Mouse (Mus musculus): ENCODE results near the gene Tgfbr1.

Gene Tgfbr1

DNA sequence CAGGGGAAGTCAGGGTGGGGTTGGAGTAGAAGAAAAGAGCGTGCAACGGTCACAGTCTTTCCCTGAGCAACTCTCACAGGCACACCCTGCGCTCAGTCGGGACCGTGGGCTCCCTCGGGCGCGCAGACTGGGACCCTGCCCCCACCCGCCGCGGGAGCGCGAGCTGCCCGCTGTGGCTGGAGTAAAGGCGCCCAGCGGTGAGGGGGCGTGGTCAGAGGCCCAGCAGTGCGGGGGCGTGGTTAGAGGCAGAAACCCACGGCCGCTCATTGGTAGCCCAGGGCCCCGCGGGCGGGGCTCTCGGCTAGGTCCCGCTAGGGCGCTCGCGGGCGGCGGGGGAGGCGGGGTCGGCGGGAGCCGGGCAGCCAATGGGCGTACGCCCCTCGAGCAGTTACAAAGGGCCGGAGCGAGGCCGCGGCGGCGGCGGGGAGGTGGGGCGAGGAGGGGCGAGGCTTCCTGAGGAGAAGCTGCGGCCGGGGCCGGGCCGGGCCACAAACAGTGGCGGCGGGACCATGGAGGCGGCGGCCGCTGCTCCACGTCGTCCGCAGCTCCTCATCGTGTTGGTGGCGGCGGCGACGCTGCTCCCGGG, at the start of gene Tgfbr1:
TSS of gene Tgfbr1 (plus strand) at position 420 of the 586 bp plus-strand sequence.
- in situ Hi-C loops (cut with MboI; ENCODE audit: low sequenced_read_pairs), result loop anchor here (5.0 kb wide), 1 partner anchor 101 kb away; no protein-coding TSS in a partner anchor

DNA sequence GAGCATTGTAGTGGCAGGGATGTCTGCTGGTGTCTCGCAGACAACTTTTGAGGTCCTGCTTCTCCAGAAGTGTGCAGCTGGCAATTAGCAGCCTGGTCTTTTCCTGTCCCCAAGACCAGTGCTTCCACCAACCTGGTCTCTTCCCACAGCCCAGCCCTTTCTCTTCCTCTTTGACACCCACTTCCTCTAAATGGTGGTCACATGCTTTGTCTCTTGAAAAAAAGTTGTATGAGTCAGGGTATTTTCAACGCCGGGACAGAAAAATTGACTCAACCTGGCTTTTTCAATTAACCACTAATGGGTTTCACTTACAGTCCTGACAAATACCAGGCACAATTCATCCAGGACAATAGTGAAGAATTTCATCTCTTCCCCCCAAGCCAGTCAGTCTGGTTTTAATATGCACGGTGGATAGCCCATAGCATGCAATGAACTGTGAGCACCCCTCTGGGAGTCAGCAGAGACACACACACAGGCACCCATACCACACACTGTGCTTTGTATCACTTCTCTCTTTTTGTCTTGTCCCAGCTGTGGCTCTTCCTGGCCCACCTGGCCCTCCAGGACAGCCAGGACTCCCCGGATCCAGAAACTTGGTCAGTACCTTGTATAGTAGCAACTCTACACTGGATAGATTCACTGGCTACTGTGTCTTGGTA, 49.6 kb upstream of the Tgfbr1 start:
- in situ Hi-C loops (cut with MboI; ENCODE audit: low sequenced_read_pairs), result no loop called here

DNA sequence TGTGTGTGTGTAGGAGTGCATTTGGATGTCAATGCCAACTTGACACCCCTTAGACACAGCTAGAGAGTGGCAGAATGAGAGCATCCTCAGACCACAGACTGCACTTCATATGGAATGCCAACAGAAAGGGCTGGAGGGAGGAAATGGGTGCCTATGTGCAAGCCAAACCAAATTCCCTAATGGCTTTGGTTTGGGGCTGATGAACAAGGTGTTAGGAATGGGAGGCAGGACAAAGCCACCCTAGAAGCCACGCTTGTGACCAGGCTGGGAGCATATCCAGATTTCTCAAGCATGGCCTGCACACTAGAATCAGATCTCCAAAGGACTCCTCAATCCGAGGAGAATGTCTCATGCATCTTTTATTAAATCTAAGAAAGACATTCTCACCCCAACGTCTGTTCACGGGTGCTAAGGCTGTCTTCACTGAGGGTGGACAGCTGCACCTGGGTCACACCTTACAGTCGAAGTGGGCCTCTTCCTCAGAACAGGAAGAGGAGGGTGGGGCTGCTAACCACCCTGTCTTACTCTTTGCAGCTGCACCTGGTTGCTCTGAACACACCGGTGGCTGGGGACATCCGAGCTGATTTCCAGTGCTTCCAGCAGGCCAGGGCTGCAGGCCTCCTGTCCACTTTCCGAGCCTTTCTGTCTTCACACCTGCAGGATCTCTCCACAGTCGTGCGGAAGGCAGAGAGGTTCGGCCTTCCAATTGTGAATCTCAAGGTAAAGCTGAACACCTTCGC, 43.0 kb upstream of the Tgfbr1 start:
- in situ Hi-C loops (cut with MboI; ENCODE audit: low sequenced_read_pairs), result no loop called here

DNA sequence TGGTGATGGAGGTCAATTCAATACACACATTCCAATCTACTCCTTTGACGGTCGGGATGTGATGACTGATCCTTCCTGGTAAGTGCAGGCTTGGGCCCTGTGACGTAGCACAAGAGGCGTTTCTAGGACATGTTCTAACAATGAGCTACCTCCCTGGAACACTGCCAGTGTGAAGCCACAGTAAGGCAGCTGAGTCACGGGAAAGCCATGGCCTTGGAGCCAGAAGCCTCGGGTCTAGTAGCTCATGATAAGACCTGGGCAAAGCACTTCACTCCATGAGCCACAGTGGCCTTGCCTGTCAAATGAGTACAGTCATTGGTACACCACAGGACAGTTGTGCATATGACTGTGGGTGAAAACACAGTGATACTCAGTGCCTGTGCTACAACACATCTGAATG, 42.2 kb upstream of the Tgfbr1 start:
- in situ Hi-C loops (cut with MboI; ENCODE audit: low sequenced_read_pairs), result no loop called here

DNA sequence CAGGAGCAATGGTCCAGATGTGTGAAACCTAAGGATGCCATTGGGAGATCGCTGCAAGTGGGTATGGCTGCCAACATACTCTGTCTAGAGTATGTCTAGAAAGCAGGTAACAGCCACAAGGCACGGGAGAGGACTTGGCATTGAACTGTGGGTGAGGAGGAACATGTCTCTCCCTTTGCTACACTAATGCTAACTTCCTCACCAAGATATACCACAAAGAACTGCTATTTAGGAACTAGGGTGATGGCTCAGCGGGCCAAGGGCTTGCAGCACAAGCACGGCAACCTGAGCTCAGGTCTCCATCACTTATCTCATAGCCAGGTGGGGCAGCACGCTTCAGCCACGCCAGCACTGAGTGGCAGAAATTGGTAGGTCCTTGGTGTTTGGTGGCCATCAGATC, 41.6 kb upstream of the Tgfbr1 start:
- in situ Hi-C loops (cut with MboI; ENCODE audit: low sequenced_read_pairs), result no loop called here

DNA sequence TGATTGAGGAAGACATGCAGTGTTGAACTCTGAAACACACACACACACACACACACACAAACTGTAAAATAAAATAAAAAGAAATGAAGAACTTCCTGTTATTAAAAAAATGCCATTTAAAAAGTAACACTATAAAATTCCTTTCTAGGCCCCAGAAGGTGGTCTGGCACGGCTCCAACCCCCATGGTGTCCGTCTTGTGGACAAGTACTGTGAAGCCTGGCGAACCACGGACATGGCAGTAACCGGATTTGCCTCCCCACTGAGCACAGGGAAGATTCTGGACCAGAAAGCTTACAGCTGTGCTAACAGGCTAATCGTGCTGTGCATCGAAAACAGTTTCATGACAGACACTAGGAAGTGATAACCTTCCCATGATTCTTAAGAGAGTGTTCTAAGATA, 41.1 kb upstream of the Tgfbr1 start:
- in situ Hi-C loops (cut with MboI; ENCODE audit: low sequenced_read_pairs), result no loop called here

DNA sequence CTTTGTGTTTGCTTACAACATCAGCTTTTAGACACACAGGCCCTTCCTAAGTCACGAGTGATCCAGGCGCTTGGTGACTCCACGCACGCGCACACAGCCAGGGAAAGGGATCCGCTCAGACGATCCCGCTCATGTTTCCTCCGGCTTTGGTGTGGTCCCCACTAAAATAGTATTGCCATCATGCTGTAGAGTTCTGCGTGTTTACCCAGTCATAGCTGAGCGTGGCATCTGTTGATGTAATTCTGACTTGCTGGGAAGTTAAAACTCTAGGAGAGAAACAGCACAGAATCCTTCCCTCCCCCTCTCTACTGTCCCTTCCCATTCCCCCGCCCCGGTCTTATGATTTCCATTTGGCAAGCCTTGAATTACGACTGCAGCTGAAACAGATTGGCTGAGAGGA, 40.3 kb upstream of the Tgfbr1 start:
- in situ Hi-C loops (cut with MboI; ENCODE audit: low sequenced_read_pairs), result no loop called here

DNA sequence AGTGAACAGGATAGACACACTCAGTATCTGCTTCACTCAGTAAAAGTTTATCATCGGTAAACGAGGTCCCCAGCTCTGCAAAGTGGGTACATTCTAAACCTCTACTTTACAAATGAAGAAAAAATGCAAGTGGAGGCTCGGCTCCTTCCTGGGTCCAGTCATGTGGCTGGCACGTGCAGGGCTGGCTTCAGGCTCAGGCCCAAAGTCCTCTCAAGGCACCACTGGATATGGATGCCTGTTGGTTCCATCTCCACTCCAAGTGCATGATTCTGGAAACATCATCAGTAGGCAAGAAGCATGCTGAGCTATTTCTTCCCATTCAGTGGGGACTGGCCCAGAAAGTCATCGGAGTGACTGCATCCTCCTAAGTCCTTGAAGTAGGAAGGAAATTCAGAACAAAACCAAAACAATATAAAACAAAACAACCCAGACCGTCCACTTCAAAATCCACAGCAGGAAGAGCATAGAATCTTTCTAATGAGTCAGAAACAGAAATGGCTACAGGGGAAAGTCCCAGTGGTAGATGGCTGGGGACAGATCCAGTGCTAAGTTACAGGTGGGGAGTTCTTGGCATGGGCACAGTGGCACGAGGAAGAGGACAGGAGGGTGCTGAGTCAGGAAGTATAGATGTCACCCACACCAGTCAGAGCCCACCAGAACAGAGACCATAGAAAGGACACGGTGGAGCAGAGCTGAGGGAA, 39.2 kb upstream of the Tgfbr1 start:
- in situ Hi-C loops (cut with MboI; ENCODE audit: low sequenced_read_pairs), result no loop called here

DNA sequence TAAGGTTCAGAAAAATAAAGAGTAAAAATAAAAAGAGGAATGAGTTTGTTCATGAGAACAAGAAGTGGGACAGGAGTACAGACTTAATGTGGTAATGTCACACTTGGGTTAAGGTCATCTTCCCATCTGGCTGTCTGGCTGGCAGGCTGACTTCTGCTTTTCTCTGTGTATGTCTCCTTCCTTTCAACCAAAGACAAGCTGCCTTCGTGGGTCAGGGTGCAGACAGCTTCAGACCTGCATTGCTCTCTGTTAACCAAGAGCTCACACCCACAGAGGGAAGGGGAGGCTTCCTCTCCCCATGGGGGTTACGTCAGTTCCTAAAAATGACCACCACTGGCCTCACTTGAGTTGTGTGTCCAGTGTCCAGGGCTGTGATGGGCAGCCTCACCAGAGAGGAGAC, 37.6 kb upstream of the Tgfbr1 start:
- in situ Hi-C loops (cut with MboI; ENCODE audit: low sequenced_read_pairs), result no loop called here

DNA sequence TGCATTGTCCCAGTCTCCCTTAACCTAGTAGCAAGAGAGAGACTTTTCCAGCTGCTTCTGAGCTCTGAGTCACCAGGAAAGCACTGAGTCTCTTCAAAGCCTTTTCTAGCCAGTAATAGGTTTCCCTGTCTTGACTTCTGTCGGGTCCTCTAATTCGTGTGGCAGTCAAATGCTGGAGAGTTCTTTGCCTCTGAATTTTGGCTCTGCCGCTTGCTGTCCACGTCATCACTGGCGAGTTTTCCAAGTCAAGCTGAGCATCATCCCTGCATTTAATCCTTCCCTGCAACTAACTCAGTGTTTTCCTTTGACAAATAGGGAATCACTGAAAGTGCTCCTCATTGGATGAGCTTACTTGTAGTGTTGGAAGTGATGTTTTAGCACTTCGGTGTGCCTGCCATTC, 36.6 kb upstream of the Tgfbr1 start:
- in situ Hi-C loops (cut with MboI; ENCODE audit: low sequenced_read_pairs), result no loop called here

DNA sequence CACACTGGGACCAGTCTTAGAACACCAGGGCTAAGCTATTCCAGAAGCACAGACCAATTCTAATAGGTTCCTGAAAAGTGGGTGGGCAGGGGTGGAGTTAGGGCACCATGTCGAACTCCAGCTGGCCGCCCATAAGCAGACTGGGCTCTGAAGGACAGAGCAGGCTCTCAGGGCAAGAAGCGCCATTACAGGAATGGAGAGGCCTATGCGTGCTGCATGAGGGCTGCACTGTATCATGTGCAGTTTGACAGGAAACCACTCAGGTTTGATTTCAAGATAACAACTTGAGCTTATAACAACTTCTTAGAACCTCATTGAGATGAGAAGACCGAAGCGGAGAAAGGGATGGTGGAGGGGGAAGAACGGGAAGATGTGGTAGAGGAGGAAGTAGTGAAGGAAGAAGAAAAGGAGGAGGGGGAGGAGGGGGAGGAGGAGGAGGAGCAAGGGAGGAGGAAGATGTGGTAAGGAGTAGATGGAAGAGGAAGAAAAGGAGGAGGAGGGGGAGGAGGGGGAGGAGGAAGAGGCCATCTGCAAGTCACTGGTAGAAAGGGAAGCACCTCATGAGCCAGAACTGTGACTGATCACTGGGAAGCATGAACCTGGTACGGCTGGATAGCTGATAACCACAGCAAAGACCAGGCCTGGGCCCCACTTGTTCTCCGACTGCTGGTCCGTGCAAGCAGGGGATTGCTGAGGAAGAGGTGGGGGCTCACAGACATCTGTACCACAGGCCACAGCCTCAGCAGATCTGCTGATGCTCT, 33.3 kb upstream of the Tgfbr1 start:
- in situ Hi-C loops (cut with MboI; ENCODE audit: low sequenced_read_pairs), result no loop called here

DNA sequence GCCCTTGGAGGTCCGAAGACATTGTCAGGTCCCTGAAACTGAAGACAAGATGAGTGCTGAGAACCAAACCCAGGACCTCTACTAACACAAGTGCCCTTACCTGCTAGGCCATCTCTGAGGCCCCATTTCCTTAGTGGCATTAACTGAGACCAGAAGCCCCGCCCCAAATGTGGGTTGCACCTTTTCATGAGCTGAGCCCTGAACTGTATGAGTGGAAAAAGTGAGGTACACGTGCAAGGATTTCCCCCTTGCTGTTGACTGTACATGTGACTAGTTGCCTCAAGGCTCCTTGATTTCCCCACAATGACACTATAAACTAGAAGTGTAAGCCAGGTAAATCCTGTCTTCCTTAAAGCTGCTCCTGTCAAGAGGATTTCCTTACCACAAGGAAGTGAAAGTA, 30.7 kb upstream of the Tgfbr1 start:
- in situ Hi-C loops (cut with MboI; ENCODE audit: low sequenced_read_pairs), result no loop called here

DNA sequence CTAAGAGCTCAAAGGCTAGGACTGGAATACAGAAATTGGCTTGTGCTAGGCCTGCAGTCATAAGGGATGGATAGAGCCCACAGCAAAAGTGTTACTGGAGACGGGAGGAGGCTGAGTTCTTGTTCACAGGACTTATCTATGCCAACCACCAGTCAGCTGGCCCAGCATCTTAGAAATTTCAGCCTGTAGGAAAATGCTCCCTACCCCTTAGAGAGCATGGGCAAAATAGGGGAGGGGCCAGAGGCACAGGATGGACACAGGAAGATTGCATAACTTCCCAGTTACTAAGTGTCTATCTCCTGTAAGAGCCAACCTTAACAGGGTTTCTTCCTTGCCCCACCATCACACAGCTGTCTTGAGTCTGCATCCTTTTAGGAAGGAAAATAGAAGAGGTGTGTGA, 28.8 kb upstream of the Tgfbr1 start:
- in situ Hi-C loops (cut with MboI; ENCODE audit: low sequenced_read_pairs), result no loop called here

DNA sequence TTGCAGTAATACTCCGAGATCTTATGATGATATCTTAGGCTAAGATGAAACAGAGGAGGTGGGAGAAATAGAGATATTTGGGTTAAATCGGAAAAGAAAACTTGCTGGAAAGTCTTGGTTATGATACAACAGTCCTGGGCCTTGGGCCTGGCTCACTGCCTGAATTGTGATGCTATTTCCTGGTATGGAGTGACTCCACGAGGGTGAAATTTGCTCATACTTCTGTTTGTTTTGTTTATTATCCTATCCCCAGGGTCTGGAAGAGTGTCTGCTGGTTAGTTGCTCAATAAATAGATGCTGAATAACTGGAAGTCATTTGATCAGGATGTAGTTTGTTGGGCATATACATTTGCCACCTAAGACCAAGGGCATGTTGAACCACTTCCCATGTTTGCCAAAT, 25.2 kb upstream of the Tgfbr1 start:
- in situ Hi-C loops (cut with MboI; ENCODE audit: low sequenced_read_pairs), result no loop called here

DNA sequence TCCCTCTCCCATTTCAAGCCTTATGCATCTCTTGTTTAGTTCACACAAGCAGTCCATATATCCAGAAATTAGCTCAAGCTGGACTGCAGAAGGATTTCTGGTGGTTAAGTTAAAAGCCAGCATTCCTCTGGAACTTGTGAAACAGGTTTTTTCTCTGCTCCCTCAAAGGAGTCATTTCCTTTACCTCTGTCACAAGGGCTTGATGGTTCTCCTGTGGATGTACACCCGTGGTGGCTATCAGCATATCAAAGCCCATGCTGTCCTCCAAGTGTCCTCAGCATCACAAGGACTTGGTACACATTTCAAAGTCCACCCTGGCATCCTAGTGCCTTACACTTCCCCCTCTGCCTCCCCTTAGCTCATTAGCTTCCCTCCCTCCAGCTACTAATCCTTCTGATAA, 23.7 kb upstream of the Tgfbr1 start:
- in situ Hi-C loops (cut with MboI; ENCODE audit: low sequenced_read_pairs), result no loop called here

DNA sequence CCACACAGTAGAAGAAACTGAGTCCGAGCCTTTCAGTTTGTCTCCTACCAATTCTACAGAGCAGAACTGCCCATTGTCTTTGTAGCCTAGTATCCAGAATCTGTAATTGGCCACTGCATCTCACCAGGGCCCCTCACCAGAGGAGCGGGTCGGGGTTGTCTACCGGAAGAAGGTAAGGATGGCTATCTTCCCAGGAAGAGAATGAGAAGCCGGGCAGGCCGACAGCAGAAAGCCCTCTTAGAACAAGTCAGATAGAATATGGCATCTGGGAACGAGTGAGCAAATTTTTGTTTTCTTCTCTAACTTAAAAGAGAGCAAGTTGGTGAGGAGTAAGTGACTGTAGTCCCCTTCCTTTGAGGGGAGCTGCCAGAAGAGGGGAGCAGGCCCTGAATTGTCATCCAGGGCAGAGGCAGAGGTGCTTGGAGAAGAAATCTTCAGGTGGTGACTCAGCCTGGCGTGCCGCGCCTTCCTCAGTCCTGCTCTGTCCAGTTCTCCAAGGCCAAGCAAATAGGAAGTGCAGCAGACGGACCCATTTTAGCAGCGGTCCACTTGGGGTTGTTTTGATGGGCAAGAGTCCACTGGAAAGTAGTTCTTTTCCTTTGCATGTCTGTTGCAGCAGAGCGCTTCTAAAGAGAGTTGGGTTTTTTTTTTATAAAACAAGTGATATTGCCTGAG, 22.5 kb upstream of the Tgfbr1 start:
- in situ Hi-C loops (cut with MboI; ENCODE audit: low sequenced_read_pairs), result no loop called here

DNA sequence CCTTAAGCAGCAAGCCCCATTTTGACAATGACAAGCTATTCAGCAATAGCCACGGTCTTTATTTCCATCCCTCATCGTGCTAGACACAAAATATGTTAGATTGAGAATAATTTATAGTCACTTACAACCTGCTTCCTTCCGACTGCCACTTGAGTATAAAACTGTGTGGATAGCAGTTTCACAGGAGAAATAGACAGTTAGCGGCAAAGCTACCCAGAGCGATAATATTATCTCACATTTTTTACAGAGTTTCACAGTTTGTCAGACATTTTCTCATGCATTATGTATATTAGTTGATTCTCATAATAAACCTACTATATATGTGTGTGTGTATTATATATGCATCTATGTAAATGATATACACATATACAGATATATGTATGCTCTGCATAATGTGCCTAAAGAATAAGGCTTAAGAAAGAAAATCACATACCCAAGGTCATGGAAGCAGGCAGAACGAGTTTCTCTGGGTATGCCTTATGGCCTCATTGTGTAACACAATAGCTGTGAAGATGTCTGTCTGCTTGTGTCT, 20.1 kb upstream of the Tgfbr1 start:
- in situ Hi-C loops (cut with MboI; ENCODE audit: low sequenced_read_pairs), result no loop called here

DNA sequence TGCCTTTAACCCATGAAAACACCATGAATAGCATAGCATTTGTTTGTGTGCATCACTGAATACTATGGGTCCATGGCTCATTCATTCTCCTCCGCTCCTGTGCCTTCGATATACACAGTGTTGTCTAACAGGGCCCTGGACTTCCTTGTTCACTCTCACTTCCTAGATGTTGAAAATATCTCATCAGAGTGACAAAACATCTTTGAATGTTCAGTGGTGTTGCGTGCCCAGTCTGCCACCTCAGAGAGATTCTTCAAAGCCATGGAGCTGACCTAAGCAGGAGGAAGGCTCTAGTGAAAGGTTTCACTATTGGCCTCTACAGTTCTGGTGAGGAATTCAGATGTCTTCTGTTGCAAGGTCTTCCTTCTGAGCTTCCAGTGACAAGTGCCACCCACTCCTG, 19.5 kb upstream of the Tgfbr1 start:
- in situ Hi-C loops (cut with MboI; ENCODE audit: low sequenced_read_pairs), result no loop called here

DNA sequence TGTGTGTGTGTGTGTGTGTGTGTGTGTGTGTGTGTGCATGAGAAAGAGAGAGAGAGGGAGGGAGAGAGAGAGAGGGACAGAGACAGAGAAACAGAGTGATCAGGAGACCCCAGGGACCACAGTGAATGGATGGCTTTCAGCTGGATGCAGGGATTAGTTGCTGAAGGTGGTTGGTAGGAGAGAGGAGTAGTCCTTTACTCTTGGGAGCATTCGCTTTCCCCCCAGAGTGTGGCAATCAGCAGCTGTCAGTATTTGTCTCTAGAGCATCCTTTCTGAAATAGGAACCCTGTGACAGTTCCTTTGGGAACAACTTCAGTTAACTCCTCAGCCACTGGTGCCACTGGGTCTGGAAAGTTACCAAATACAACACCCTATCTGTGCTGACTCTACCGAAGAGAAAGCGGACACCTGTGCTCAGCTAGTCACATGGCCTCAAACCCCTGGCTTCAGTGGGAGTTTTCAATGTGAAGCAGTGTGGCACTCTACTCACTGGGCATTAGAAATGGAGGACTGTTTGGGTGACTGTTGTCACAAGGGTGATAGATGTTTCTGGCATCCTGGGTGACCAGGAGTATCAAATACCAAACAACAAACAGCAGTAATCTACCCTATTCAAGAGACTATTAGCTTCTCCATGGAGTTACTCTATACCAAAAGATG, 16.0 kb upstream of the Tgfbr1 start:
- in situ Hi-C loops (cut with MboI; ENCODE audit: low sequenced_read_pairs), result no loop called here

DNA sequence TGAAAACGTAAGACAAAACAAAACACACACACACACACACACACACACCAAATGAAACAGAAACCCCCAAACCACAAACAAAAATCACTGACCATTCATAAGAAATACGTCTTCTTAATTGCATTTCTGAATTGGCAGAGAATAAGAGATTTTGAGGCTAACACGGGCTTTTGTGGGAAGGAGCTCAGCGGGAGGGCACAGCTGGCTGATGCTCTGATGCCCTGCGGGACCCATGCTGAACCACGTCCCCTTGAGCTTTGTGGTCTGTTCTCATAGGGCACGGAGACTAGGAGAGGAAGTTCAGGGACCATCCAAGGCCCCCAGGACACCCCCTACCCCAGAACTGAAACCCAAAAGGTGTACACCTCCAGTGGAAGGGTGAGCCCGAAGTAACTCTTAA, 10.4 kb upstream of the Tgfbr1 start:
- in situ Hi-C loops (cut with MboI; ENCODE audit: low sequenced_read_pairs), result no loop called here
